Mouse (Mus musculus): ENCODE measurements around the gene Hpgds.

The Hpgds gene

GRCm38 (mm10) chr6:65144621-65145205 is at the start of gene Hpgds:
TSS of gene Hpgds (minus strand) at chr6:65144908.
- no peak for DNase-seq (ENCODE audit: extremely low spot score, low read depth, low spot score)

- no peak for DNase-seq (ENCODE audit: extremely low spot score, low read depth, low spot score)
Observed at GRCm38 (mm10) chr6:65164977-65165376, 20.3 kb upstream of the Hpgds start.

GRCm38 (mm10) chr6:65164137-65164536 is 19.4 kb upstream of the Hpgds start:
- no peak for DNase-seq (ENCODE audit: extremely low spot score, low read depth, low spot score)

- no peak for DNase-seq (ENCODE audit: extremely low spot score, low read depth, low spot score)
Observed at GRCm38 (mm10) chr6:65159381-65159942, 14.8 kb upstream of the Hpgds start.

GRCm38 (mm10) chr6:65157042-65157441 is 12.3 kb upstream of the Hpgds start:
- DNase-seq (ENCODE audit: extremely low spot score, low read depth, low spot score), result no peak

GRCm38 (mm10) chr6:65153570-65153969 is 8.9 kb upstream of the Hpgds start:
- DNase-seq (ENCODE audit: extremely low spot score, low read depth, low spot score), result no peak

- no peak for DNase-seq (ENCODE audit: extremely low spot score, low read depth, low spot score)
Observed at GRCm38 (mm10) chr6:65150703-65151102, 6.0 kb upstream of the Hpgds start.

GRCm38 (mm10) chr6:65146363-65146762 is 1.7 kb upstream of the Hpgds start:
- DNase-seq (ENCODE audit: extremely low spot score, low read depth, low spot score), result no peak

- DNase-seq (ENCODE audit: extremely low spot score, low read depth, low spot score), result no peak
Observed at GRCm38 (mm10) chr6:65142316-65142715, 2.4 kb downstream of the Hpgds start.

GRCm38 (mm10) chr6:65140750-65141243 is 3.9 kb downstream of the Hpgds start:
- no peak for DNase-seq (ENCODE audit: extremely low spot score, low read depth, low spot score)

- DNase-seq (ENCODE audit: extremely low spot score, low read depth, low spot score), result no peak
Observed at GRCm38 (mm10) chr6:65140082-65140749, 4.5 kb downstream of the Hpgds start.

GRCm38 (mm10) chr6:65138243-65138642 is 6.5 kb downstream of the Hpgds start:
- DNase-seq (ENCODE audit: extremely low spot score, low read depth, low spot score), result no peak

GRCm38 (mm10) chr6:65137802-65138201 is 6.9 kb downstream of the Hpgds start:
- DNase-seq (ENCODE audit: extremely low spot score, low read depth, low spot score), result no peak

GRCm38 (mm10) chr6:65132376-65132775 is 12.3 kb downstream of the Hpgds start:
- no peak for DNase-seq (ENCODE audit: extremely low spot score, low read depth, low spot score)

- peak; percentile 18 for DNase-seq (ENCODE audit: extremely low spot score, low read depth, low spot score)
Observed at GRCm38 (mm10) chr6:65126074-65126726, 18.5 kb downstream of the Hpgds start.

GRCm38 (mm10) chr6:65117540-65117939 is 27.2 kb downstream of the Hpgds start:
- no peak for DNase-seq (ENCODE audit: extremely low spot score, low read depth, low spot score)

- DNase-seq (ENCODE audit: extremely low spot score, low read depth, low spot score), result no peak
Observed at GRCm38 (mm10) chr6:65114902-65115301, 29.8 kb downstream of the Hpgds start.

- DNase-seq (ENCODE audit: extremely low spot score, low read depth, low spot score), result no peak
Observed at GRCm38 (mm10) chr6:65079139-65079538, 65.6 kb downstream of the Hpgds start.

- no peak for DNase-seq (ENCODE audit: extremely low spot score, low read depth, low spot score)
Observed at GRCm38 (mm10) chr6:65075201-65075600, 69.5 kb downstream of the Hpgds start.
